Mouse (Mus musculus) forebrain, embryonic 11.5 days (tissue): Measurements from ENCODE around the gene Rplp2. TPM values are rescaled to one million over a fixed set of nuclear protein-coding genes. Genes with fewer than 3 reads are reported as not detected.
A peak's percentile ranks its signal among the peaks of the same experiment; 100 is the strongest.

Experiments used
- ATAC-seq: fragments of 200-750 bp; cut with Nextera tagmentation; replicated peaks from 2 replicates; pipeline ENCODE4 v1.8.0; 2017; ENCODE audit warnings: moderate TSS enrichment; ENCODE audit not compliant: low FRiP score
- DNase-seq: peaks from one replicate; pipeline ENCODE4 v3.0.0-alpha.2; 2017; ENCODE audit warnings: low spot score
- H3K27ac ChIP-seq: fragments of 300-500 bp; sonication (generic); 2 replicates; pipeline ENCODE4 v1.5.1; 2014; ENCODE audit warnings: low read depth, low read length
- H3K27me3 ChIP-seq: fragments of 300-500 bp; sonication (generic); 2 replicates; pipeline ENCODE4 v1.6.1; 2014; ENCODE audit warnings: mild to moderate bottlenecking, low read length, mixed read lengths; ENCODE audit not compliant: control insufficient read depth, insufficient read depth
- H3K36me3 ChIP-seq: fragments of 300-500 bp; sonication (generic); 2 replicates; pipeline ENCODE4 v1.6.1; 2014; ENCODE audit warnings: mild to moderate bottlenecking, low read length, moderate library complexity, mixed read lengths; ENCODE audit not compliant: control insufficient read depth, insufficient read depth
- H3K4me1 ChIP-seq: fragments of 300-500 bp; sonication (generic); replicated peaks from 2 replicates; pipeline ENCODE4 v1.6.1; 2014; ENCODE audit warnings: low read length, mixed read lengths; ENCODE audit not compliant: control insufficient read depth, insufficient read depth
- H3K4me2 ChIP-seq: fragments of 300-500 bp; sonication (generic); 2 replicates; pipeline ENCODE4 v1.6.1; 2014; ENCODE audit warnings: low read depth, mild to moderate bottlenecking, low read length, moderate library complexity, mixed read lengths; ENCODE audit not compliant: severe bottlenecking
- H3K4me3 ChIP-seq: fragments of 300-500 bp; sonication (generic); 2 replicates; pipeline ENCODE4 v1.5.1; 2014; ENCODE audit warnings: low read depth, low read length
- H3K9ac ChIP-seq: fragments of 300-500 bp; sonication (generic); 2 replicates; pipeline ENCODE4 v1.6.1; 2014; ENCODE audit warnings: low read length
- H3K9me3 ChIP-seq: fragments of 300-500 bp; sonication (generic); 2 replicates; pipeline ENCODE4 v1.6.1; 2016; ENCODE audit warnings: low read length, mixed read lengths; ENCODE audit not compliant: control insufficient read depth
- WGBS: fragments of 180-500 bp; shearing (Covaris S2); extraction: QIAGEN DNeasy Blood & Tissue Kit; methylation state at CpG from one replicate; pipeline ENCODE4 v1.1.7; 2014; 5-methylcytosine and 5-hydroxymethylcytosine counted together
- polyA plus RNA-seq: library from polyadenylated mRNA; unstranded; fragments of >200 nt; fragmentation: Nextera tagmentation; extraction: Ambion mirVana; gene quantifications from 2 replicates; pipeline ENCODE4 v1.2.1, GENCODE M21; 2014

Gene Rplp2
- polyA plus RNA-seq, 1 experiment from 2014 or later, result 968 TPM

DNA sequence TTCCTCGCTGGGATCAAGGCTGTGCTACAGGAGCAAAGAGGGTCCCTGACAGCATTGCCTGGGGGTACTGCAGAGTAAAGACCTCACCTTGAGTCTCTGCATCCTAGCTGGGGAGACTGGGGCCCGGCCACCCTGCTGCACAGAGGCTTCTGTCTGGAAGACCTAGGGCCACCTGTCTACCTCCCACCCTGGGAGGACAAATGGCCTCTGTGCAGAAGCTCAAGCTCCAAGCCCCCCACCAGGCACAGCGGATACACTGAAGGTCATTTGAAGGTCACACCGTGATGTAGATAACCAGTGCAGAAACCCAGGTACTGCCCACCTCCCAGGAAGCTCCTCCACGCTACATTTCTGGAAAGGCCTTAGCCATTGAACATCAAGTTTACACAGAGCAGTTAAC lies 18.5 kb upstream of the Rplp2 start:
- H3K9me3 ChIP-seq, result no peaks in the 10 kb centered on the region
- H3K4me3 ChIP-seq, result peak overlapping the region; percentile 36
- no peak overlapping the region for H3K27ac ChIP-seq
- peaks cover 4% of the 10 kb centered on the region; the same call in 1 of the 2 replicates for H3K4me1 ChIP-seq
- no peaks in the 10 kb centered on the region for H3K27me3 ChIP-seq
- H3K4me2 ChIP-seq, result peak overlapping the region; percentile 64
- no peak for DNase-seq
- ATAC-seq, result no peak; the same call in 1 of the 2 replicates
- H3K36me3 ChIP-seq, result peaks cover 3% of the 10 kb centered on the region; the same call in 1 of the 2 replicates
- H3K9ac ChIP-seq, result peak overlapping the region; percentile 57
- 48% methylated on average over 5 of the region's 5 CpGs for WGBS

DNA sequence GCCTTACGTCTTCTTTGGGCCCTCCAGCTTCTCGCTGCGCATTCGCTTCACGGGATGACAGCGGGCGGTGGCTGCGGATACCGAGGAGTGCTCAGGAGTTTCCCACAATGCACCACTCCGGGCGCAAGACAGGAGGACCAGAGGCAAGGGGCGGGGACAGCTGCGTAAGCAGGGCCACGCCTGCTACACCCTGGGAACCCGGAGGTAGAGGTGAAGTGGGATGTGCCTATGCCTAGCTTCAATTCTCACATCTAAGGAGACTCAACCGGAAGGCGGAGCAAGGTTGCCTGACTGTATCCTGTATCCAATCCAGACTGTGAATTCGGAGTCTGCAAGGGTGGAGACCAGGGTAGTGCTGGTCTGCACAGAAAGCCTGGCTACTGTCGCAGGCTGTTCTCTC lies 17.9 kb upstream of the Rplp2 start, which contains the start of gene Cend1:
Cend1 (minus strand) TSS at position 182 of the 400 bp plus-strand sequence.
- DNase-seq, result peak; percentile 86
- H3K9ac ChIP-seq, result peak within 1 kb of the TSS; percentile 57
- no peaks in the 10 kb centered on the region for H3K27me3 ChIP-seq
- H3K4me2 ChIP-seq, result peak within 1 kb of the TSS; percentile 64
- peaks cover 3% of the 10 kb centered on the region; the same call in 1 of the 2 replicates for H3K36me3 ChIP-seq
- no peak within 1 kb of the TSS for H3K27ac ChIP-seq
- H3K4me1 ChIP-seq, result peaks cover 5% of the 10 kb centered on the region; the same call in 1 of the 2 replicates
- peak within 1 kb of the TSS; percentile 36 for H3K4me3 ChIP-seq
- no peaks in the 10 kb centered on the region for H3K9me3 ChIP-seq
- peak; percentile 86 for ATAC-seq
- WGBS, result 3% methylated on average over 19 of the region's 19 CpGs

- Histone ChIP-seq H3K27me3 (no peaks in the 10 kb centered on the region), H3K4me1 (peaks cover 12% of the 10 kb centered on the region), H3K9ac (peak overlapping the region; percentile 57; the same call in 1 of the 2 replicates), H3K27ac (no peak overlapping the region), H3K4me3 (peak overlapping the region; percentile 36; the same call in 1 of the 2 replicates), H3K4me2 (peak overlapping the region; percentile 64; the same call in 1 of the 2 replicates), H3K9me3 (no peaks in the 10 kb centered on the region), H3K36me3 (peaks cover 3% of the 10 kb centered on the region; the same call in 1 of the 2 replicates)
- ATAC-seq, result no peak
- WGBS, result 71% methylated on average over 9 of the region's 9 CpGs
- DNase-seq, result no peak
These were observed 17.2 kb upstream of the Rplp2 start for GRCm38 (mm10) chr7:141429840-141430584.

GRCm38 (mm10) chr7:141430585-141431240 lies 16.5 kb upstream of the Rplp2 start:
- WGBS, result 94% methylated on average over 9 of the region's 9 CpGs
- Histone ChIP-seq H3K4me1 (peaks cover 17% of the 10 kb centered on the region), H3K27me3 (no peaks in the 10 kb centered on the region), H3K4me3 (no peak overlapping the region), H3K4me2 (no peak overlapping the region), H3K27ac (no peak overlapping the region), H3K9me3 (no peaks in the 10 kb centered on the region), H3K9ac (no peak overlapping the region), H3K36me3 (peaks cover 3% of the 10 kb centered on the region; the same call in 1 of the 2 replicates)
- ATAC-seq, result no peak
- DNase-seq, result peak; percentile 49

DNA sequence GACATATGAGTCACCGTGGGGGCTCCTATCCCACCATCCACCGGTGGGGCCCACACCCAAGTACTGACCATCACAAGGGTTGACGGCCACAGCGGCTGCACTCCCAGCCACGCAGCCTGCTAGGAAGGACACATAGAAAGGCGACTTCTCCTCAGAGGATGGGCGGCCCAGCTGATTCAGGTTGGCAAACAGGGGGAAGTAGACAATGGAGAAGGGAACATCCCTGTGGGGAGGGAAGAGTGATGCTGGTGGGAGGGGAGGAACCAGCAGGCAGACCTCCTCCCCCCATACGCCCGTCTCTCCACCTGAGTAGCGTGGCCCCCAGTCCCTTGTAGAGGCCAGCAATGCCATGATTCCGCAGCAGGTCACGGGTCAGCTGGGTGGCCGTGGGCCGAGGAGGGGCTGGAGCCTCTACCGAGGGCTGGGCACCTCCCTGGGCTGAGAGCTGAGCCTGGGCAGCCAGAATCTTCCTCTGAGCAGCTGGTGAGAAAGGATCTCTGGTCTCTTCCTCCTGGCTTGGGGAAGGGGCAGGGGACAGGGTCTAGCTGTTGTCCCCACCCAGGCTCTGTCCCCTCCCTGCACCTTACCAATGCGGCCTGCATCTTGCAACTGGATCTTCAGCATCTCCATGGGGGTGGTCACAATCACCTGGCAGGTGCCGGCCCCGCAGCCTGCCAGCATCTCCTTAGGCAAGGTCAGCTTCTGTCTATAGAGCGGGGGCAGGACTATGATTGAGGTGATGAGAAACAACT lies 15.6 kb upstream of the Rplp2 start:
- 91% methylated on average over 19 of the region's 19 CpGs for WGBS

GRCm38 (mm10) chr7:141432186-141432611 lies 15.0 kb upstream of the Rplp2 start:
- no peak for ATAC-seq
- Histone ChIP-seq H3K4me2 (no peak overlapping the region), H3K27ac (no peak overlapping the region), H3K9me3 (no peaks in the 10 kb centered on the region), H3K4me3 (no peak overlapping the region), H3K9ac (no peak overlapping the region), H3K36me3 (peaks cover 3% of the 10 kb centered on the region; the same call in 1 of the 2 replicates), H3K4me1 (peaks cover 24% of the 10 kb centered on the region), H3K27me3 (no peaks in the 10 kb centered on the region)
- DNase-seq, result no peak
- WGBS, result 90% methylated on average over 8 of the region's 8 CpGs

More for the DNA sequence above, 15.6 kb upstream of the Rplp2 start:
- H3K9ac ChIP-seq, result no peak overlapping the region
- H3K4me1 ChIP-seq, result peaks cover 19% of the 10 kb centered on the region
- H3K27ac ChIP-seq, result no peak overlapping the region
- H3K36me3 ChIP-seq, result peaks cover 3% of the 10 kb centered on the region; the same call in 1 of the 2 replicates
- no peak for DNase-seq
- ATAC-seq, result no peak
- no peaks in the 10 kb centered on the region for H3K27me3 ChIP-seq
- no peak overlapping the region for H3K4me2 ChIP-seq
- H3K9me3 ChIP-seq, result no peaks in the 10 kb centered on the region
- no peak overlapping the region for H3K4me3 ChIP-seq

GRCm38 (mm10) chr7:141432741-141433516 lies 14.2 kb upstream of the Rplp2 start:
- ATAC-seq (no peak), DNase-seq (no peak)
- H3K9ac ChIP-seq, result no peak overlapping the region; the same call in 1 of the 2 replicates
- H3K36me3 ChIP-seq, result peaks cover 3% of the 10 kb centered on the region; the same call in 1 of the 2 replicates
- H3K27ac ChIP-seq, result no peak overlapping the region
- H3K27me3 ChIP-seq, result no peaks in the 10 kb centered on the region
- WGBS, result 94% methylated on average over 6 of the region's 6 CpGs
- no peak overlapping the region for H3K4me2 ChIP-seq
- H3K4me1 ChIP-seq, result peaks cover 26% of the 10 kb centered on the region
- no peaks in the 10 kb centered on the region for H3K9me3 ChIP-seq
- H3K4me3 ChIP-seq, result no peak overlapping the region
